Mouse (Mus musculus) layer of hippocampus, postnatal 10 days (tissue): Measurements from ENCODE around the gene Slc25a16. TPM values are rescaled to one million over a fixed set of nuclear protein-coding genes. Genes with fewer than 3 reads are reported as not detected.
A peak's percentile ranks its signal among the peaks of the same experiment; 100 is the strongest.
"Not testable (repeated sequence)": the region's sequence is repeated elsewhere in the genome, so short reads cannot be mapped to it uniquely, and the experiment has no call there.

Source experiments
- DNase-seq, 2 experiments: peaks; one replicate each; pipeline ENCODE4 v3.0.0; 2021; ENCODE audit warnings: low spot score in 2 of 2
- total RNA-seq, 2 experiments: library from RNA; stranded (reverse); gene quantifications; 2 replicates each; pipeline ENCODE4 v1.2.3; 2021

Gene Slc25a16
- total RNA-seq, 2 experiments from 2014 or later: 37.2 to 37.9 TPM

GRCm38 (mm10) chr10:62901826-62902225, 18.6 kb upstream of the Slc25a16 start:
- no peak for DNase-seq

DNA sequence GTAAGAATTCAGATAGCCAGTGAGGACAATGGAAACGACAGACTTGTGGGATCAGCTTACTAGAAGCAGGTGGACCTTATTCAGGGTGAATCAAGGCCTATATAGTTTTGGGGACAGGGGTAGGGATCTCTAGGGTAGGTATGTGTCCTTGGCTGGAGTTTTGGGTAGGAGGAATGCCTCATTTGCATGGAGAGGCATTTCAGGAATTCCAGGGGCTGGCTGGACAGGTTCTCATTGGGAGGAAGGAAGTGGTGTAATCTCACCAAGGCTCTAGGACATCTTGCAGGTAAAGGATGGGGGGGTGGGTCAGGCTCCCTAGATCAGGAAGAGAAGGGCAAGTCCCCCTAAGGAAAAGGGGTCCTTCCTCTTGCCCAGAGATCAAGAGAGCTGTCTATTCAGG, 17.6 kb upstream of the Slc25a16 start:
- no peak for DNase-seq

DNA sequence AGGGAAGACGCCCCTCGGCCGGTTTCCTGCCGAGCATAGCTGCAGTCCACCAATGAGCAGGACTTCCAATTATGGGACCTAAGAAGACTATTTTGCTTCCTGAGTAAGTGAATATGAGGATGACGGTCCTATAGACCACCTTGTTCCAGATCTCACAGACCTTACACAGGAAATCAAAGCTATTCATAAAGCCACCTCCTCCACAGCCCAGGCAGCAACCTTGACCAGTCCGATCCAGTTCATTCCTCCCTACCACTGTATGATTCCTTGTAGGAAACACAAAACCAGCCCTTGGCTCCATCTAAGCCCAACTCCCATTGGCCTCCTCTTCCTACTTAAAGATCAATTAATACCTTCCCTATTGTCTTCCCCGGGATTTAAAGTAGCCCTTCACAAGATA, 14.1 kb upstream of the Slc25a16 start:
- DNase-seq: no peak

DNA sequence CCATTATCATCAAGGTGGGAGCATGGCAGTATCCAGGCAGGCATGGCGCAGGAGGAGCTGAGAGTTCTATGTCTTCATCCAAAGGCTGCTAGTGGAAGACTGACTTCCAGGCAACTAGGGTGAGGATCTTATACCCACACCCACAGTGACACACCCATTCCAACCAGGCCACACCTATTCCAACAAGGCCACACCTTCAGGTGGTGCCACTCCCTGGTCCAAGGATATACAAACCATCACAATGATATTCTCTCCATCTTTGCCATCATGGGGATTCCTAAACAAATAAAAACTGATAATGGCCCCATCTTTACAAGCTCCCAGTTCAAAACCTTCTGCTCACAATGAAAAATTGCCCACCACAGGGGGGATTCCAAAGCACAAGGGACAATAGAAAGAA, 11.5 kb upstream of the Slc25a16 start, which contains the start of gene Tet1:
TSS of gene Tet1 (minus strand) at position 101 of the 400 bp plus-strand sequence.
- DNase-seq: not testable (repeated sequence)

DNA sequence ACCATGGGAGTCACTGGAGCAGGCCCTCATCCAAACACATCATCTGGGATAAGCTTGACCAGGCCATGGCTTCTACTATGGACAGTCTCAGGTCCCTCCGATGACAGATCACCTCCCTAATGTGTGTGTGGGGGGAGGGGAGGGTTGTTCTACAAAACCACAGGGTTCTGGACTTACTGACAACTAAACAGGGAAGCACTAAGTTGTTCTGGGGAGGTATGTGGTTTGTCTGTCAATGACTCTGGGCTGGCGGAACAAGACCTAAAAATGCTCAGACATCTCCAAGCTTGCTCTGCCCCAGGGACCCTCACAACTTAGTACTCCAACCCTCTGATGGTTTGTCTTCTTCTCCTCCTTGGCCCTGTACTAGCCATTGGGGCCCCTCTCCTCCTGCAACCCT, 9.3 kb upstream of the Slc25a16 start:
- no peak for DNase-seq

DNA sequence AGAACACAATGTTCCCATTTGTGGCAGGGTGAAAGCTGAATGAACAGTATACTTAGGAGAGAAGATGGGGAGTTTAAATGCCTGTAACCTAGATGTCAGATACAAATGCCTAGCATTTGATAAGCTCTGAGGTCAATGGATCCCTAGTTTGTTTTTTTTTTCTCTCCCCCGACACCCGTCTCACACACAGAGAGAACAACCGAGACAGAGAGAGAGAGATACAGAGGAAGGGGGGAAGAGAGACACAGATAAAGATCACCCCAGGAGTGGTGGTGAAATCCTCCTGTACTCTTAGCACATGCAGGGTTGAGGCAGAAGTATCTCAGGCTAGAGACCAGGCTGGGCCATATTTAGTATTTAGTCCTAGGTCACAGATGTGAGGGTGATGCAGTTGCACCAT, 1.4 kb upstream of the Slc25a16 start:
- DNase-seq: no peak

DNA sequence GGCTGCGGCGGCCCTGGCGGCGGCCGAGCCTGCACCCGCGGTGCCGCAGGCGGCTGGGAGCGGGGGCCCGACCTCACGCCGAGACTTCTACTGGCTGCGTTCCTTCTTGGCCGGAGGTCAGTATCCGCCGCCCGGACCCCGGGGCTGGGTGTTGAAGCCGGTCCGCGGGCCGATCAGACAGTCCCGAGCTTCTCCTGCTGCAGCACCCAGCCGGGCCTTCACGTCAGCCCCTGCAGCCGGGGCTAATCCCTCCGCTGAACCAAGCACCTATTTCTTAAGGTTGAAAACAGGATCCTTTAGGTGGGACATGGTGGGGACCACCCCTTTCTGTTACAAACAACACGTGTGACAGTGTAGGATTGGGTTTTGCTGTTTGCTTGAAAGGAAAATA, 328 bp downstream of the Slc25a16 start:
- DNase-seq: no peak

DNA sequence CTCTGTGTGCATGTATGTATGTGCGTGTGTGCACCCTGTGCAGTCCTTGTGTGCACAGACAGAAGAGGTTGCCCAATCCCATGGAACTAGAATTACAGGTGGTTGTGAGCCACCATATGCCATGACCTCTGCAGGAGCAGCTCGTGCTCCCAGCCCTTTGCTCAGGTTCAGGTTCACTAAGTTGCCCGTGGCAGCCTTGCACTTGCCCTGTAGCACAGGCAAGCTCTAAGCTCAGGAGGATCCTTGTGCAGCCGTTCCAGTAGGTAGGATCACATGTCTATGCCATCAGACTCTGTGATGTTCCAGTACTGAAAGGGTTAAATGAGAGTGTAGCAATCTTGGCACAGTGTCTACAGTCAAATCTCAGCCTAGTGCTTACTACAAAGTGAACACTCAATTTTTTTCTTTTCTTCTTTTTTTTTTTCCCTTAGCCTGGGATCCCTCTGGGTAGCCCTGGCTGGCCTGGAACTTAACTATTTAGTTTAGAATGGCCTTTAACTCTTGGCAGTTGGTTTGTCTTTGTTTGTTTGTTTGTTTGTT, 3.7 kb downstream of the Slc25a16 start:
- no peak for DNase-seq

DNA sequence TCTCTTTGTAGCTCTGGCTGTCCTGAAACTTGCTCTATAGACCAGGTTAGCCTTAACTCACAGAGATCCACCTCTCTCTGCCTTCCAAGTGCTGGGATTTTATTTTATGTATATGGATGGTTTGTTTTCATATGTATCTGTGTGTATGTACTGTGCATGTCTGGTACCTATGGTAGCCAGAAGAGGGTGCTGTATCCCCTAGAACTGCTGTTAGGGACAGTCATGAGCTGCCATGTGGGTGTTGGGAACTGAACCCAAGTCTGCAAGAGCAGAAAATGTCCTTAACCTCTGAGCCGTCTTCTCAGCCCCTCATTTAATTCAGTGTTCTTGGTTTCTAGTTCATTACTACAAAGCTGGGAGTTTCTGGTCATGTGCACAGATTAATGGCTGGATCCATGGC, 11.9 kb downstream of the Slc25a16 start:
- no peak for DNase-seq

- DNase-seq: no peak
Observed at GRCm38 (mm10) chr10:62944975-62945580, 24.6 kb downstream of the Slc25a16 start.

DNA sequence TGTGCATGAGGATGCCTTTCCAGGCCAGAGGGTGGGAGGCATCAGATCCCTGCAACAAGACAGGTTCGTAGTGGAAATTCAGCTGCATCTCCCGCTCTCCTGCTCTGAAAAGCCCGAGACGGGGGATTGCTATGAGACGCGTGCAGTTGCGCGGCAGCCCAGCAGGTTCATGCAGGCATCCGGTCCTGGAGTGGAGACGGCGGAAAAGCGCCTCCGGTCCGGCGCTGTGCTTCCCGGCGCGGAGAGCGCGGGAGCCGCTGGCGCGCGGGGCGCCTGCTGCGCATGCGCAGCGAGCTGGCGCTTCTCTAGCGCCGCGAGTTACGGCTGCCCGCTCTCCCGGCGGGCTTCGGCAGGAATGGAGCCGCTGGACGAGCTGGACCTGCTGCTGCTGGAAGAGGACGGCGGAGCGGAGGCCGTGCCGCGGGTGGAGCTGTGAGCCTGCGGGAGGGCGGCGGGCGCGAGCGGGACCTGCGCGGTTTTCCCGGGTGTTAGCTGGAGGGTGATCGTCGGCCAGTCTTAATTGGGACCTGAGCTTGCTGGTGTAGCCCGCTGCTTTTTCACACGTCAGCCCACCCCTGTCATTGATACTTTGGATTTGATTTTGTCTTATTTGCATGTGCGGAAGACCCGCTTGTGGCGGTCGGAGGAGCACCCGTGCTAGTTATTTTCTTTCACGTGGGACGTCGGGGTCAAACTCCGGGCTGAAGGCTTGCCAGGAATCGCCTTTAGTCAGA, 26.5 kb downstream of the Slc25a16 start, which contains the start of gene Dna2:
TSS of gene Dna2 (plus strand) at position 289 of the 734 bp plus-strand sequence.
- peak; percentile 72 to 83 for DNase-seq

DNA sequence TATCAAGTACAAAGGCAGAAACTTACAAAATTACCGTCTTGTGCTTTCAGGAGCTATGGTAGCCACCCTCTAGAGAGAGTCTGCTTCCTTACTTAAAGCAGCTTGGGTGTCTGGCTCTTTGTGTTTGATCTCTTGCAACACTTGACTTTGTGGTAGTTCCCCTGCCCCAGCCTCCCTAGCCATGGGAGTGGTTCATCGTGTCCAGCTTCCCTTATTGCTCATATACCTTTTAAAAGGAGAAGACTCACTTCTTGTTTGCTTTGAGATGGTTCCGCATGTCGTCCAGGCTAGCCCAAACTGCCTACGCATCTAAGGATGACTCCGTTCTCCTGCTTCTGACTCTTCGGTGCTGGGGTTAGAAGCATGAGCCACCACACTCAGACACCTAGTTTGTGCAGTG, 28.1 kb downstream of the Slc25a16 start:
- no peak for DNase-seq

DNA sequence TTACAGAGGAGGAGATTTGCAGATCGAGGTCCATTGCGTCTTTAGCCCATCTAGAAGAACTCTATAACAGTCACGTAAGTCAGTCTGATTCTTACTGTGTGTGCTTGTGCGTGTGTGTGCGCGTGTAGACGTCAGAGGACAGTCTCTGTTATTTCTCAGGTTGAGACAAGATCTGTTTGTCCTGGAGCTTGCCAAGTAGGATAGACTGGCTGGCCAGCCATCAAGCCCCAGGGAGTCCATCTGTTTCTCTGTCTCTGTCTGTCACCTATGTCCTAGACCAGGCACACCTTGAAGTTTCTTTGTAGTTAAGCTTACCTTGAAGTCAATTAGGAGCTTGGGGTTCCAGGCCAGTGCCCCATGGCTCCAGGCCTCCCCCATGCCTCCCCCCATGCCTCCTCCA, 43.5 kb downstream of the Slc25a16 start:
- no peak for DNase-seq

DNA sequence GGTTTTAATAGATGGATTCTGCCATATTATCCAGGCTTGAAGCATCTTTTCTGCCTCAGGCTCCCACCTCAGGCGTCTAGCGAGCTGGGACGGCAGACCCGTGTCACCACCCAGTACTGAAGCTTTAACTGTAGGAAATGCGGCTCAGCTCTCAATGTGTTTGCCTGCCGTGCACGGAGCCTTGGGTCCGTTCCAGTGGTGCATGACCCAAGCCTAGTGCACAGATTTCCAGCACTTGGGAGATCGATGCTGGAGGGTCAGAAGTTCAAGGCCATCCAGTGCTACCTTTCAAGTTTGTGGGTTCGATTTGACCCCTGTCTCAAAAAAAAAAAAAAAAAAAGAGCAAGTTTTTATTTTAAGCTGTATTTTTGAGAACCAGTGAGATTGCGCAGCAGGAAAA, 45.4 kb downstream of the Slc25a16 start:
- no peak for DNase-seq

DNA sequence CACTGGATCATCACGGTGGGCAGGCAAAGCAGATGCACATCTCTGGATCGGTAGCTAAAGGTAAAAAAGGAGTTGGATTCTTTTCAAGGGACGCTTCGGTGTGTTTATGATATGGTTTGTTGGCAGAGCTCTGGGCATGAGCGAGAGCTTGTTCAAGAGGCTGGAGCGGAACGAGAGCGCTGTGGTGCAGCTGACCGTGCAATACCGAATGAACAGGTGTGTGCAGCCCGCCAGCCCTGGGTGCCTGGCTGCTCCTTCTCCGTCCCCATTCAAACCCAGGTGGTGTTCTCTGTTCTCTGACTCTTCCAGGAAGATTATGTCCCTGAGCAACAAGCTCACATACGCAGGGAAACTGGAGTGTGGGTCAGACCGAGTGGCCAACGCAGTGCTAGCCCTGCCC, 45.9 kb downstream of the Slc25a16 start:
- DNase-seq: no peak

- DNase-seq: peak in 1 of 2 experiments; percentile 12
Observed at GRCm38 (mm10) chr10:62971821-62972220, 51.4 kb downstream of the Slc25a16 start.

GRCm38 (mm10) chr10:62979667-62980038, 59.2 kb downstream of the Slc25a16 start:
- no peak for DNase-seq

GRCm38 (mm10) chr10:62980039-62980954, 59.9 kb downstream of the Slc25a16 start, which contains the start of gene Rufy2:
TSS of gene Rufy2 (plus strand) at chr10:62980223.
- DNase-seq: peak; percentile 89 to 92

GRCm38 (mm10) chr10:62984072-62984471, 63.6 kb downstream of the Slc25a16 start:
- no peak for DNase-seq

- no peak for DNase-seq
Observed at GRCm38 (mm10) chr10:62984495-62984894, 64.1 kb downstream of the Slc25a16 start.

DNA sequence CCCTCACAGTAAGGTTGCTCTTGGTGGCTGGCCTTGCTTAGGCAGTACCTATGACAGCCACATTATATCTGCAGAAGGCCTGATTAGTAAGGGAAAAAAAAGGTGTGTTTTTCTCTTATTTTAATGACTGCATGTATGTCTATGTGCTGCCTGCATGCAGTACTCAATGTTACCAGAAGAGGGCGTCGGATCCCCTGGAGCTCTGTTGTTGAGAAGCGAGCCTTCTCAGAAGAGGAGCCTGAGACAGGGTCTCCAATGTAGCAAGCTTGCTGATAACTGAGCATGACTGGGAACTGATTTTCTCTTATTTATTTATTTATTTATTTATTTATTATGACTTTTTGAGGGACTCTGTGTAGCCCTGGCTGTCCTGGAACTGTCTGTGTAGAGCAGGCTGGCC, 66.9 kb downstream of the Slc25a16 start:
- DNase-seq: peak; percentile 44 to 51
